Mouse (Mus musculus): ENCODE measurements around the gene Cdc26. TPM values are rescaled to one million over a fixed set of nuclear protein-coding genes. Genes with fewer than 3 reads are reported as not detected.
A peak's percentile ranks its signal among the peaks of the same experiment; 100 is the strongest.

Gene Cdc26
- total RNA-seq, 1 experiment from 2014 or later = 85.8 TPM

GRCm38 (mm10) chr4:62361571-62361970 lies 46.9 kb downstream of the Cdc26 start:
- no peak for DNase-seq

- DNase-seq = no peak
Measured at GRCm38 (mm10) chr4:62360805-62361455, 47.5 kb downstream of the Cdc26 start.

- peak; percentile 93 for DNase-seq
Measured at GRCm38 (mm10) chr4:62360088-62360804, 48.2 kb downstream of the Cdc26 start, which contains the start of the genes Fkbp15 and Slc31a1. Fkbp15 (minus strand) TSS chr4:62360548. Slc31a1 (plus strand) TSS chr4:62360727.

GRCm38 (mm10) chr4:62359256-62359775 lies 49.1 kb downstream of the Cdc26 start:
- DNase-seq = no peak

GRCm38 (mm10) chr4:62357631-62358148 lies 50.8 kb downstream of the Cdc26 start:
- DNase-seq = no peak

GRCm38 (mm10) chr4:62349371-62349770 lies 59.1 kb downstream of the Cdc26 start:
- no peak for DNase-seq

- DNase-seq = no peak
Measured at GRCm38 (mm10) chr4:62348329-62348705, 60.1 kb downstream of the Cdc26 start.

GRCm38 (mm10) chr4:62347605-62348328 lies 60.7 kb downstream of the Cdc26 start:
- DNase-seq = no peak

- DNase-seq = no peak
Measured at GRCm38 (mm10) chr4:62345827-62346226, 62.6 kb downstream of the Cdc26 start.

GRCm38 (mm10) chr4:62344000-62344399 lies 64.4 kb downstream of the Cdc26 start:
- no peak for DNase-seq

- DNase-seq = no peak
Measured at GRCm38 (mm10) chr4:62338536-62338935, 69.9 kb downstream of the Cdc26 start.

Other genes with a start within 250 kb of the Cdc26 start
- gene Zfp37, start 177.6 kb downstream of the Cdc26 start, total RNA-seq (2021) = 3.8 and 5.2 TPM in 2 replicates
- 27.7 and 30.6 TPM in 2 replicates for gene Slc31a2, start 146.1 kb downstream of the Cdc26 start, total RNA-seq (2021)
- 34.9 and 42.5 TPM in 2 replicates for gene Fkbp15, start 48.1 kb downstream of the Cdc26 start, total RNA-seq (2021)
- 50.7 and 51.4 TPM in 2 replicates for gene Slc31a1, start 47.9 kb downstream of the Cdc26 start, total RNA-seq (2021)
- gene Prpf4, start 155 bp upstream of the Cdc26 start, total RNA-seq (2021) = 28.4 and 30.2 TPM in 2 replicates
- gene Rnf183, start 26.6 kb upstream of the Cdc26 start, total RNA-seq (2021) = not detected in 2 replicates
- 2.4 and 3.0 TPM in 2 replicates for gene Wdr31, start 62.3 kb upstream of the Cdc26 start, total RNA-seq (2021)
- gene Bspry, start 71.4 kb upstream of the Cdc26 start, total RNA-seq (2021) = 2.4 and 3.5 TPM in 2 replicates
- gene Hdhd3, start 94.8 kb upstream of the Cdc26 start, total RNA-seq (2021) = 10.2 and 14.6 TPM in 2 replicates
- 78.1 and 97.7 TPM in 2 replicates for gene Alad, start 111.3 kb upstream of the Cdc26 start, total RNA-seq (2021)
- 49.0 and 52.2 TPM in 2 replicates for gene Pole3, start 116.4 kb upstream of the Cdc26 start, total RNA-seq (2021)
- gene 4933430I17Rik, start 116.7 kb upstream of the Cdc26 start, total RNA-seq (2021) = 0.64 TPM in 1 of 2 replicates, not detected in the other
- 31.5 TPM in 2 replicates for gene Rgs3, start 151.2 kb upstream of the Cdc26 start, total RNA-seq (2021)